Mouse (Mus musculus) embryo, embryonic 11.5 days (tissue): Measurements from ENCODE around the gene Trir.

Source experiments
- DNase-seq: peaks from one replicate; pipeline ENCODE4 v3.0.0-alpha.2; 2012; ENCODE audit warnings: low read depth, low spot score

Gene Trir

DNA sequence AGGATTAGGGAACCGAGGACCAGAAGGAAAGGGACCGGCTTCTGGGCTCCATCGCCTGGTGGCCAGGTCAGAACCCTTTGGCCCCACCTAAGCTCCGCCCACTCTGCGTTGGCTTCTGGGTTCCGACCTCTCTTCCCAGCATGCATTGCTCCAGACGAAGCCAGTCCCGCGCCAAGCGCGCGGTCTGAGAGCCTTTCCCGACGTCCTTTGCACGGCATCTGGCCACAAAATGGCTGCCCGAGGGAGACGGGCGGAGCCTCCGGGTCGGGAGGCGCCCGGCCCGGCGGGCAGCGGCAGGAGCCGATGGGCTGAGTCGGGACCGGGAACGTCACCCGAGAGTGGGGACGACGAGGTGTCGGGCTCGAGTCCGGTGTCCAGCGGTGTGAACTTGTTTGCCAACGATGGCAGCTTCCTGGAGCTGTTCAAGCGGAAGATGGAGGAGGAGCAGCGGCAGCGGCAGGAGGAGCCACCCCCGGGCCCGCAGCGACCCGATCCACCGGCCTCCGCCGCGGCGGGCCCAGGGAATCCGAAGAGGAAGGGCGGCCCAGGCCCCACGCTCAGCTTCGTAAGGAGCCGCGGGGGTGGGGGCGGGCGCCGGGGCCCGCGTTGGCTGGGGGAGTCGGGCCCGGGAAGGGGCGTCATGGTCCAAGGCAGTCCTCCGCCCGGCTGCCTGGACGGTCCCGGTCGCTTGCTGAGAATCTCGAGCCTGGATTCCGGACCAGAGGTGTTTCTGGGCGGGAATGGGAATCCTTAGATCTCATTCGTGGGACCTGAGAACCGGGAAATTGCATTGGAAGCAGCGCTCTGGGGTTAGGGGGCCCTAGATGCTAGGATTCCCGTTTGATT is at the start of gene Trir:
Gene Trir, plus strand, starts transcription at position 154 of the 846 bp plus-strand sequence.
- peak; percentile 91 for DNase-seq

DNA sequence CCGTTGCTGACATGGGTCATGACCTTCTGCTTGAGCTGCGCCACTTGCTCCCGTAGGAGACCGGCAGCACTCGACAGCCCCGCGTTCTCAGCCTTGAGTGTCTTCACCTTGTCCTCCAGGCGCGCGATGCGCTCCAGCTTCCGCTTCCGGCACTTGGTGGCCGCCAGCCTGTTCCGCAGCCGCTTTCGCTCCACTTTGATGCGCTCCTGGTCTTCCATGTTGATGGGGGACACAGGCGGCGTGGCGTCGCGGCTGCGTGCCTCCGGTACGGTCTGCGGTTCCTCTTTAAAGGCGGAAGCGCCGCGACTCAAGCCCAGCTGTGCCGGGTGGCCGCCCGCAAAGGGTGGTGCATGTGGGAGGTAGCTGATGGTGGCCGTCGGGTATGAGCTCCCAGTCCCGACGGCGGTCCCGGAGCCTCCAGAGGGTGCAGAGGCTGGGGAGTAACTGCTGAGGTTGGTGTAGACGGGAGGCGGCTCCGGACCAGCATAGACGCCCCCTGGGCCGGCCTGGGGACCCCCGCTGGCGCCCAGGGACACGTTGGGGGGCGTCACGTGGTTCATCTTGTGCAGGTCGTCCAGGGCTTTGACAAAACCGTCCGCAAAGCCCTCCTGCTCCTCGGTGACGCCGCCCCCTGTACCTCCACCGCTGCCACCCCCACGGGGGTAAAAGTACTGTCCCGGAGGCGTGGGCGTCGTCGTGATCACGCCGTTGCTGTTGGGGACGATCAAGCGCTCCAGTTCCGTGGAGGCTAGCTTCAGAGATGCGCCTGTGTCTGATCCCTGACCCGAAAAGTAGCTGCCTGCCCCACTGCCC is 49.0 kb upstream of the Trir start:
- DNase-seq: no peak

DNA sequence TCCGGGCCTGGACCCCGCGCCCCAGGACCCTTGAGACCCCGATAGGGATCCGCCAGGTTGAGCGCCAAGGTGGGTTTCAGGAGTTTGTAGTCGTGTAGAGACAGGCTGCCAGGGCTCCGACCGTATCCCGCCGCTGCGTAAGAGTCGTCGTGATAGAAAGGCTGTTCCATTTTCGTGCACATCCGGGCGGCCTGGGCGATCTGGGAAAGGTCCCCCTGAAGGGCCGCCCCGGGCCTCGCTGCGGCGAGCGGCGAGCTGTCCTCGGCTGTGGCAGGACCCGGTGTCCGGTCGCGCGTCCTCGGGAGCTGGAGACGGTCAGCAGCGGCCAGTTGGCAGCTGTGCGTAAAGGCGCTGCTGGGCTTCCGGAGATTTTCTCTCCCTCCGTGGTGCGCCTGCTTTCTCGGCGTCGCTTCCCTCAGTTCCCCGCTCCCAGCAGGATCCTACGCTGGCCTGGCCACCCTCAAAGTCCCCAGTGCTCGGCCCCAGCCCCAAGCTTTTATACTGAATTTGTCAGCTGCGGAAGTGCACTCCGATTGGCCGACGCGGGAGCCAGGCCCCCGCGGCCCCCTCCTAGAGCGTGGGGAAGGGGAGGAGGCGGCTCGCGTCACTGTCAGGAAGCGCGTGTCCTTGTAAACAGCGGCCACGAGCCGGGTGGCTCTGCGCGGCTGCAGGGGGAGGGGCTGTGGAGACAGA is 48.2 kb upstream of the Trir start, which contains the start of gene Junb:
Gene Junb, minus strand, starts transcription at position 471 of the 693 bp plus-strand sequence.
- DNase-seq: peak; percentile 79

DNA sequence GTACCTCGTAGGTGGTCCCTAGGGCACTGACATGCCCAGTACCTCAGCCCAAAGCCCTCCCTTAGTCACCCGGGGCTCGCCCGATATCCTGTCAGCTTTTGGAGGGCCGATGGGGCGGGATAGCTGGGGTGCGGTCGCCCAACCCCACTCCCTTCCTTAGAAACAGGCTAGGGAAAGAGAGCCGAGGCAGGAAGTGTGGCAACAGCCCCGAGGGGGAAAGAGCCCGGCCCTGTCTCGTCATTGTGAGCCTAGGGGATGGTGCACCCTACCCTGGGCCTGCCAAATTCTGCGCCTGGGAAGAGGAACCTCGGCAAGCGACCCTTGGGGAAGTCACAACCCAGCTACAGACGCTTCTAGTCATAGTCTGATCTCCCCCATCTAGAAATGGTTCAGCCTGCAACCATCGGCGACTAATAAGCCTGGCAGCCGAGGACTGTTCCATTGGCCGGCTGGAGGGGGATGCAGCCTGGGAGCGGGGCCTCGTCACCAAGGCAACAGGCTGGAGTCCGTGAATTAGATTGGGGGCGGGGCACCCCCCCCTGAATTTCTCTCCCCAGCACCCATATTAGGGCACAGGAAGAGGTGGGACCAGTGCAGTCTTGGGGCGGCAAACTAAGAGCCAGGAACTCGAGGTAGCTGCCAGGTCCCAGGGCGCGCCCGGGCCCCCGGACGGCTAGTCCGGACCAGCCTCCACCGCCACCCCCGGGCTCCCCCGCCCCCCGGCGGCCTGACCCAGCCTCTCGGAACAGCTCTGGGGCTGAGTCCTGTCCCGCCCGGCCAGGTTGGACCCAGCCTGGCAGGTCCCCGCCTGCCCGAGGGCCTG is 46.8 kb upstream of the Trir start:
- peak; percentile 83 for DNase-seq

DNA sequence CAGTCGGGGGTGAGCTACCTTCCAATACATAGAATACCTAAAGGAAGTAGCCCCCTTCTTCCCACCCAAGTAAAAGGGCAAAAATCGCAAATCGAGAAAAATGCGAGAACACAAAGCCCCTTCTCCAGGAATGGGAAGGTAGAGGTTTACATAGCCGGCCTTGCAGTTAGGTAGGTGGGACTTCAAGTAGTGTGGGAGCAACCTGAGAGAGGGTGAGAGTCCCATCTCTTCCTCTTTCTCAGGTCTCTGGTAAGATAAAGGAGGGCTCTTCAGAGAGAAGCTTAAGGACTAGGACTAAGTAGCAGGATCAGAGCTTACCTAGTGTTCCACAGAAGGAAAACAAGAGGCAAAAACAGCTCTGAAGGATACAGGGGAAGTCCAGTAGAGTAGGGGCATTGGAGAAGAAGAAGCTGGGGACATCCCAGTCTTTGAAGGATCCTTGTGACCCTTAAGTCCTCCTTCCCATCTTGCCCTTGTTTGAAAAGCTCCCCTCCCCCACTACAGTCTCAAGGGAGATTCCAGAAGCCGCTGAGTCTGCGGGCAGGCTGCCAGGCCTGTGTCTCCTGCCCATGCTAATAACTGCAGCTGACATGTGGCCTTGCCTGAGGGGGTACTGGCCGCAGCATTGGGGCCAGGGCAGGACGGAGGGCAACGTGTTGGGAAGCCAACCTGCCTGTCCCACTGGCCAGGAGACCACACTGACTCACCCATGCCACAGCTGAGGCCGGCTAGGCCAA is 45.8 kb upstream of the Trir start:
- DNase-seq: no peak

DNA sequence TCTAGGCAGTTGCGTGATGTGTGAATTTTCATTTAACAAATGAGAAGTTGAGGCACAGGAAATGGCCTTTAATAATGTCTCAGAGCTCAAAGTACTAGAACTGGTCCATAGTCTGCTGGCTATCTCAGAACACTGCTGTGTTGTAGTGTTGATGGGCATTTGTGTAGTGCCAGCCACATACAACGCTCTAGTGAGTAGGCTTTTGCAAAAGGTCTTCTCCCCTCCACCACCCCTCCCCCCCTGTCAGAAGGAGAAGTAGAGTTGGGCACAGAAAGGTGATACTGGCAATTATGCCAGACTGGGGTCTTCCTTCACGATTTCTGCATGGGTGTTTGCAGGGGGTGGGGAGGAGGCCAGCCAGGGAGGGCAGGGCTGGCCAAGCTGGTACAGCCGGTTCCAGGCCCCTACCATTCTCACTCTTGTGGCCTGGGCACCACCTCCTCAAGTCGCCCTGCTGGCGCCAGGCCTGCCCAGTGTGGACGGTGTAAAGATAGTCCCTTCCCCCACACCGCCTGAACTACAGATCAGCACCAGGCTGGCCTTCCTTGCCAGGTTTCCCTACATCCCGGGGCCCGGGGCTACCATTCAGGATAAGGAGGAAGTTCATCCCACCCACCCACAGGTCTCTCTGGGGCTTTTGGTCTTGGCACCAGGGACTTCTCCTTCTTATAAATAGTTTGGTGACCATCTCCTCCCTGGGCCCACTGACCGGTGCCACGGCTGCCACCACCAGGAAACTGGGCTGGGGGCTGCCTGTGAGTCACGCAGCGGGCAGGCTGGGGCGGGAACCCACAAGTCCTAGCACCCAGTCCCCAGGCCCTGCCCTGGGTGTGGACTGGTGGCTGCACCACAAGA is 44.8 kb upstream of the Trir start:
- no peak for DNase-seq

DNA sequence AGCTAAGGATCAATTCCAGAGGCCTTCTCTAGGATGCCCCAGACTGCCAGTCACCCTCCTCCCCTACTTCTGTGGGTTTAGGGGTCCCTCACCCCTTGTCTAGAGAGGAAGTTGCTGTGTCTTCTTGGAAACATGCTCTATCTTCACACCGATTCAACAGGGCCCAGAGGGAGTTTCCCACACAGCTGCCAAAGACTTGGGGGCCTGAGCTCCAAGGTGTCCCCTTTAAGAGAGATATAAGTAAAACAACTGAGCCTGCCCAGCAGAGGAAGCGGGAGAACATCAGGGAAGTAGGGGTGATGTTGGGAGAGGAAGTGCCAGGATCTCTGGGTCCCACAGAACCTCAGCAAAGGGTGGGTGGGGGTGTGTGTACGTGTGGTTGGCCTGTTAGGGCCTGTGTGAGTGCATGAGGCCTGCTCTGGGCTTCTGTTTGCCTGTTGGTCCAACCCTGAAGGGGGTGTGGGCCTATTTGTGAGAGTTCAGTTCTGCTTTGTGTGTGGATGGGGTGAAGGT is 44.1 kb upstream of the Trir start:
- no peak for DNase-seq

DNA sequence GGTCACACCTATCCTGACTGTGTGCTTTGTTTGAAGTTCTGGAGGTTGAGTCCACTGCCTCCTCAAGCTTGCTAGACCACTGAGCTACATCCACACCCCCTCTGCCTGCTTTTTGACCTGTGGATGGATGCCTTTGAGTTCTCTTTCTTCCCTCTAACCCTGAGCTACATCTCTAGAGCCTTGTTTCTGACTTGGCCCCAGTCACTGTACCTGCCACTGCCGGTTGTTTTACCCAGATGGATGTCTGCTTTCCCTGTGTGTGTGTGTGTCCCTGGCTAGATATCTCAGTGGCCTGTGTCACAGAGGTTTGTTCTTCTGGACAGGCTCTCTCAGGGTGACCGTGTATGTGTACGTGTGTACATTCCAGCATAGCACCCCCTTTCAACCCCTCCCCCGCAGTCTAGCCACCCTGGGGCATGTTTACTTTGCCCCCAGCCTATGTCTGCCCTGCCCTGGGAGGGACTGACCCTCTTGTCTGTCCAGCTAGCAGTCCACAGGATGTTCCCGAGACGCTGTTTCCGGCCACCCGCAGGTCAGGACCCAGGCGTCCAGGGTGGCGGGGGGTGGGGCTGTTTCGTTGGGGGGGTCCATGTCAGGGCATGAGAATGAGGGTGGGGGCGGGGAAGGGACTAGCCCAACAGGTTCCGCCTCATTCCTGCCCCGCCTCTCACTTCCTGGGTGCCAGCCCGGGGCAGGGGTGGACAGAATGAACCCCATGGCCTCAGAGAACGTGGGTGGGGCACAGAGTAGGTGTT is 42.2 kb upstream of the Trir start:
- no peak for DNase-seq

DNA sequence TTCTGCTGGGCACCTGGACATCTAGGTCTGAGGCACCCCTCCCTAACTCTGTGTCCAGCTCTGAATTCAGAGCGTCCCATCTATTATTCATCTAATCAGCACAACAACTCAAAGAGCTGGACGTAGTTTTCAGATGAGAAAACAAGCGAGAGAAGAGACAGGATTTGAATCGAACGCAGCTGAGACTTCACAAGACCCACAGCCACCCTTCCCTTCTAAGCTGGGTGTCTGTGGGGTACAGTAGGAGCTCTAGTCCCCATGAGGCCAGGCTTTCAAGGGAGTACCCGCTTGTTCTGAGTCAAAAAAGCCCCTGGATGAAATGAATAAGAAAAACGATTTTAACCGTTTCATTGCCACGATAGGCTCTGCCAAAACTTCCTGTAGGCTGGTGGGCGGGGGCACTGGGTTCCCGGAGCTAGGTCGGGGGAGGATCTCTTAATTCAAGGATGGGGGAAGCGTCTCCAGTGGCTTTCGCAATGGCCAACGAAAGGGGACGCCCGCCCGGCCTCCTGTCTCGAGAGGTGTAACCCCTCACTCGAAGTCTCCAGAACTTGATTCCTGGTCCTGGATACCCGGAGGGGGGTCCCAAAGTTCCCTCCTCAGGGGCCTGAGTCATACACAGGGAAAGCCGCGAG is 41.5 kb upstream of the Trir start:
- no peak for DNase-seq

DNA sequence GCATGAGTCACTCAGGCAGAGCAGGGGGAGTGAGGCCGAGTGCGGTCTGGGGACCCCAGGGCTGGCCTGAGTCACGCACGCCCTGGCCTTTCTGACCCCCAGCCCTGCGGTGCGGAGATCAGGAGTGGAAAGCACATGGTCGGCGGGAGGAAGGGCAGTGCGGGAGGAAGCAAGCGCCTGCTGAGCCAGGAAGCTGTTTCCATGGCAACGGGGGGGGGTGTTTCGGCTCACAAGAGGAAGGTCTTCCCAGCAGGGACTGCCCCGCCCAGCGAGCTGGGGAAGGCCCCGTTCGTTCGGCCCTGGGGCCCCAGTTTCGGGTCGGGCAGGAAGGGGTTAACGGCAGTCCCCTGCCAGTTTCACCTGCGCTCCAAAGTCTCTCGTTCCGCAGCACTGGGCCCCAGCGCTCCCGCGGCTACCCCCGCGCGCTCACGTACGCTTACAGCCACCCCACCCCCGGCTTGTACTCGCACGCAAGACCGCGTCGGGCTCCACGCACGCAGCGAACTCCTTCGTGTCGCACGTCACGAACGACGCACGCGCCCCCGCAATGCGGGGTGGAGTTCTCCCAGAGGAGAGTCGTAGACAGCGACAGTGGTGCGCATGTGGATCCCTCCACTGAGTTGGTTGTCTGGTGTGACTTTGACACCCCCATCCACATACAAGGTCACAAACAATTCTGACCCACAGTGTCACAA is 40.8 kb upstream of the Trir start:
- no peak for DNase-seq

DNA sequence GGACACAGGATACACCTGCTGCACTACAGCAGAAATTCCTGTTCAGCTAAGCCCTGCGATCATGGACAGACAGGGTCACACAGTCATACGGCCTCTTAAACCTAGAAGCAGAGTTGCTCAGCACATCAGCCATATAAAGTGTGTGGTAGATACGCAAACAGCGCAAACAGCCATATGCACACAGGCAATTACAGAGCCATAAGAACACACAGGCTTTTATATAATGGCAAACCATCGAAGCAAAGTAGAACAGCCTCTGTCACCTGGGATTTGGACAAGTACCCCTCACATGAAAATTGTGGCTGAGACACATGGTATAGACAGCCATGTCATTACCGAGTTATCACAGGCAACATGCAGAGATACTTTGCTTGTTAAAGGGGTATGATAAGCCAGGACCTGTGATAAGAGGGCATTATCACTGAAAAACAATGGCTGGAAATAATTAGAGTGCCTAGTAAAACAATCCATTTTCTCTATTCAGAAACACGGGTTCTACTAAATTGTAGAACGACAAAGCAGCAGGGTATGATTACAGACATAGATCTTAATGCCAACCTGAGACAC is 40.2 kb upstream of the Trir start:
- no peak for DNase-seq

DNA sequence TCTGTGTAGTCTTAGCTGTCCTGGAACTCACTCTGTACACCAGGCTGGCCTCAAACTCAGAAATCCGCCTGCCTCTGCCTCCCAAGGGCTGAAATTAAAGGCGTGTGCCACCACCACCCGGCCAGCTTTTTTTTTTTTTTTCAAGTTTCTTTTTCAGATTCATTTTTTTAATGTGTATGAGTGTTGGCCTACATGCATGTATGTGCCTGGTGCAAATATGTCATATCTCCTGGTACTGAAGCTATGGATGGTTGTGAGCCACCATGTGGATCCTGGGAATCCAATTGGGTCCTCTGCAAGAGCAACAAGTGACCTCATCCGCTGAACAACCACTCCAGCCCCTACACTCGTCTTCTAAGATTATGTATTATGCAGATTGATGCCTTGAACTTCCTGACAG is 39.2 kb upstream of the Trir start:
- no peak for DNase-seq

DNA sequence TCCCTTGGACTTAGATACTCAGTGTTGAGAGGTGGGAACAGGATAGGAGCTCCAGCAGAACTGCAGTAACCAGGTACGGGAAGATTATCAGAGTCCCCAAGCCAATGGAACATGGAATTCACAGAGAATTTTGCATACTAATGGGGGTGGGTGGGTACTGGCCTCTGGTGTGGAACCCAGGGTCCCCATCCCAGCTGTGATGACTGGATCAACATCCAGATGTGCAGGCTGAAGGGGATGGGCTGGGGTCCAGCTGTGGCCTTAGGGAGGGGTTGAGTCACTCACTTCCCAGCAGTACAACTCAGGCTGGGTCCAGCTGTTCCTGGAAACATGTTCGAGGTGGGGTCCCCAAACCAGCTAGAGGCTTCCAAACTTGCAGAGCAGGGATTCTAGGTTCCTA is 38.7 kb upstream of the Trir start:
- DNase-seq: no peak

DNA sequence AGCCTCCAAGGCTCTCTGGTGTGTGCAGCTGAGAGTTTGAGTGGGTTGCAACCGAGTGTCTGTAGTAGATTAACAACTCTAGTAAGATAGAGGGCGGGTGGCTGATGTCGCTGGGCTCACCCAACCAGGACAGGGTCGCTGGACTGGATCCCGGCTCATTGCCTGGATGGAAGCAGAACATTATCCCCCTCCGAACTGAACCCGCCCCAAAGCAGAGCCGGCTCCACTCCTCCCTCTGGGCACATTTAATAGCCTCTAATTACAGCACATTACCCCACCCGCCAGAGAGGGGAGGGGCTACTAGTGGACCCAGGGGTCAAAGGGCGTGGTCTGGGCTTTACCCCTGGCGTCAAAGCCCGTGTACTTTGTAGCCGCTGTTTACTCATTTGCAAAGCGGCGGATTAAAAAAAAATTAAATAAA is 37.3 kb upstream of the Trir start:
- no peak for DNase-seq

DNA sequence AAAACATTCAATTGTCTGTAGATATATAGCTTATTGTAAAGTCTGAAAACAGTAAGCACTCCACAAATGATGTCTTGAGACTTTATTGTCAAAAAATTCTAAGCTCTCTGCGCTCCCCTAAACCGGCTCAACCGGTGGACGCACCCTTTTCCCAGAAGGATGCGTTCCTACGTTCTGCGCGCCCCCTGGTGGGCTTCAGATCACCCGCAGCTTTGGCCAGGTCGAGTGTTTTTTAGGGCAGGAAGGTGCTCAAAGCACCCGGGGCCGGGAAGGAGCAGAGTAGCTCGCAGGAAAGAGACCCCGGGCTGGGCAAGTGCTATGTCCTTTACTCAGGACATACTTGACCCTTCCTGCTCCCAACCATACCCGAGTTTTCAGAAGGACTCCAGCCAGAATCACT is 36.8 kb upstream of the Trir start:
- peak; percentile 91 for DNase-seq

DNA sequence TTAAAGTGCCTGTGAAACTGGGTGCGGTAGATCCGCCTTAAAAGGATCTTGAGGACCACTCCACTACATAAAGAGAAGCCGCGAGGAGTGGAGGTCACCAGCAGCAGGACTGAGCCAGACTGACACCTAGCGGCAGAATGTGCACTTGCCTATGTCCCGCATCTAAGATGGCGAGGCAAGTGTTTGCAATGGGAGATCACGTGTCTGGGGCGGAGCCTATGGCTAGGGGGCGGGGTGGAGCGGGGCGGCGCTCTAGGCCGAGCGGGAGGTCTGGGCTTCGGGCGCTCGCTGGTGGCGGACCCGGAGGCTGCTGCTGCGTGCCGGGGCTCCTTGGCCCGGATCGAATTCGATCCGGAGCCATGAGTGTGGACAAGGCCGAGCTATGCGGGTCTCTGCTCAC is 36.3 kb upstream of the Trir start, which contains the start of gene Hook2:
Gene Hook2, plus strand, starts transcription at position 255 of the 400 bp plus-strand sequence.
- DNase-seq: peak; percentile 98

DNA sequence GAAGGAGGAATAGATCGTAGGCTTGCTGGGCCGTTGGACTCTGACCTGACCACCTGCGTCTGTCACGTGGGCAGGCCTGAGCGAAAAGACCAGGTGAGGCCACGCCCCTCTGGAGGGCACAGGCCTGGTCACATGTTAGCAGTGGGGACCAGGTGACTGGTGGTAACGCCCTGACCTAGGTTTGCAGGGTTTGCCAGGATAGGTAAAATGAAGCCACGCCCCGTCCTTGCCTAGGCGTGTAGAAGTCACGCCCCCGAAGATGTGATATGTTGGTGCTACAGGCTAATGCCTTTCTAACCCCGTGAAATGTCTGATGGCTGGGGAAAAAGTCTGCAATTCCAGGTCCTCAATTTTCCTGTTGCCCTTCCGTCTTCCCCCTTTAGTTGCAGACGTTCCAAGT is 35.8 kb upstream of the Trir start:
- no peak for DNase-seq
